7 mouse cellular contexts compared by ENCODE assay signal in the genomic region with DNA sequence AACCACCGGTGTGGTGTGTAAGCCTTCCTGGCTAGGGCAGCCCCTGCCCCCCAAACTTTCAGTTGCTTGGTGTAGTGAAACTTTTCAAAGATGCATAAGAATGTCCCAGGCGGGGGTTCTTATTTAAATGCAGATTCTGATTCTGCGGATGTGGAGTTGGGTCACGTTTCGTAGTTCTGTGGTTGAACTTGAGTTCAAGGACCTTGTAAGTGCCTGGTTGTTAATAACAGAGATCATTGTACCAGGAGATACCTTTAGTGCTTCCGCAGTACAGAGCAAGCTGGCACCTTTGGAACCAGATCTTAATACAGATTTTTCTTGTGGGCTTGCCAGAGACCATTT. TPM values are rescaled to one million over a fixed set of nuclear protein-coding genes. Genes with fewer than 3 reads are reported as not detected.
A peak's percentile ranks its signal among the peaks of the same experiment; 100 is the strongest.
DNase-seq lines count a peak whose midpoint lies in the region; ATAC-seq and TF ChIP-seq lines count a peak whose summit lies in the region.

No protein-coding gene starts in this region.

- peaks cover 3% of the 10 kb centered on the region; the same call in 1 of the 2 replicates for H3K4me1 ChIP-seq in testis, adult 2 months (ENCODE audit: control insufficient read depth, insufficient read depth, low read length)
- peaks cover 8% of the 10 kb centered on the region; the same call in 1 of the 2 replicates for H3K4me1 ChIP-seq in embryonic facial prominence, embryonic 14.5 days (ENCODE audit: control insufficient read depth, insufficient read depth, low read length)
- peaks cover 12% of the 10 kb centered on the region for H3K4me1 ChIP-seq in limb, embryonic 14.5 days (ENCODE audit: control insufficient read depth, insufficient read depth, low read length)
- H3K4me1 ChIP-seq in stomach, embryonic 14.5 days (ENCODE audit: control insufficient read depth, insufficient read depth, low read length), result peaks cover 4% of the 10 kb centered on the region; the same call in 1 of the 2 replicates

- no peak for TF ChIP-seq POLR2A in testis, adult 2 months (IDR thresholded peaks at IDR 0.05; ENCODE audit: control insufficient read depth, low read depth, low read length)
- TF ChIP-seq POLR2A in limb, embryonic 14.5 days (IDR thresholded peaks at IDR 0.05; ENCODE audit: borderline replicate concordance, extremely low read depth, insufficient read depth, insufficient read length), result no peak

- ATAC-seq in embryonic facial prominence, embryonic 14.5 days (ENCODE audit: low read depth), result no peak
- no peak for ATAC-seq in limb, embryonic 14.5 days (ENCODE audit: low FRiP score, low read depth)
- ATAC-seq in stomach, embryonic 14.5 days (ENCODE audit: insufficient number of reproducible peaks, insufficient read depth, low FRiP score, low read depth), result no peak

- H3K27ac ChIP-seq in testis, adult 2 months (ENCODE audit: control insufficient read depth, insufficient read depth, low read depth, low read length), result no peak overlapping the region
- peak overlapping the region; percentile 56; the same call in 1 of the 2 replicates for H3K27ac ChIP-seq in embryonic facial prominence, embryonic 14.5 days (replicated peaks; ENCODE audit: low read depth, low read length)
- no peak overlapping the region for H3K27ac ChIP-seq in limb, embryonic 14.5 days (replicated peaks; ENCODE audit: low read depth, low read length)
- no peak overlapping the region for H3K27ac ChIP-seq in stomach, embryonic 14.5 days (ENCODE audit: low read length)

- no peak for DNase-seq in testis, postnatal 10 days (ENCODE audit: low spot score)
- DNase-seq in embryonic facial prominence, embryonic 14.5 days (ENCODE audit: low spot score), result no peak
- DNase-seq in limb, embryonic 14.5 days (ENCODE audit: low spot score), result no peak
- no peak for DNase-seq in urinary bladder, adult 18-20 months (ENCODE audit: low spot score in 2 of 2)
- DNase-seq in left cerebral cortex, adult 9 months (ENCODE audit: low spot score in 2 of 2), result no peak

- no peaks in the 10 kb centered on the region for H3K9me3 ChIP-seq in embryonic facial prominence, embryonic 14.5 days (ENCODE audit: control insufficient read depth, low read length)
- H3K9me3 ChIP-seq in limb, embryonic 14.5 days (ENCODE audit: control insufficient read depth, low read length), result no peaks in the 10 kb centered on the region
- no peaks in the 10 kb centered on the region for H3K9me3 ChIP-seq in stomach, embryonic 14.5 days (ENCODE audit: control insufficient read depth, low read depth, low read length)

- peak overlapping the region; percentile 82 for H3K9ac ChIP-seq in embryonic facial prominence, embryonic 14.5 days (ENCODE audit: low read depth, low read length)
- H3K9ac ChIP-seq in limb, embryonic 14.5 days (ENCODE audit: low read depth, low read length, severe bottlenecking), result peak overlapping the region; percentile 69
- H3K9ac ChIP-seq in stomach, embryonic 14.5 days (replicated peaks; ENCODE audit: low read depth, low read length), result peak overlapping the region; percentile 58; the same call in 1 of the 2 replicates

- 10% methylated on average over 6 of the region's 6 CpGs for WGBS in embryonic facial prominence, embryonic 14.5 days
- WGBS in limb, embryonic 14.5 days, result 12% methylated on average over 6 of the region's 6 CpGs
- 15% methylated on average over 6 of the region's 6 CpGs for WGBS in stomach, embryonic 14.5 days

- TF ChIP-seq CTCF in testis, adult 2 months (IDR thresholded peaks at IDR 0.05; ENCODE audit: control insufficient read depth, insufficient read depth, insufficient replicate concordance, low read depth, low read length), result no peak

- H3K4me2 ChIP-seq in embryonic facial prominence, embryonic 14.5 days (ENCODE audit: low read depth, low read length), result peak overlapping the region; percentile 80
- H3K4me2 ChIP-seq in limb, embryonic 14.5 days (replicated peaks; ENCODE audit: low read depth, low read length, severe bottlenecking), result peak overlapping the region; percentile 81
- peak overlapping the region; percentile 65 for H3K4me2 ChIP-seq in stomach, embryonic 14.5 days (replicated peaks; ENCODE audit: low read depth, low read length)

- H3K36me3 ChIP-seq in testis, adult 2 months (ENCODE audit: control insufficient read depth, insufficient read depth, low read length), result no peaks in the 10 kb centered on the region
- H3K36me3 ChIP-seq in embryonic facial prominence, embryonic 14.5 days (ENCODE audit: control insufficient read depth, insufficient read depth, low read length), result no peaks in the 10 kb centered on the region
- no peaks in the 10 kb centered on the region for H3K36me3 ChIP-seq in limb, embryonic 14.5 days (ENCODE audit: control insufficient read depth, insufficient read depth, low read length)
- H3K36me3 ChIP-seq in stomach, embryonic 14.5 days (ENCODE audit: control insufficient read depth, insufficient read depth, low read length), result no peaks in the 10 kb centered on the region

- peak overlapping the region; percentile 68 for H3K4me3 ChIP-seq in testis, adult 2 months (ENCODE audit: control insufficient read depth, low read depth, low read length)
- peak overlapping the region; percentile 87 for H3K4me3 ChIP-seq in embryonic facial prominence, embryonic 14.5 days (ENCODE audit: low read depth, low read length)
- H3K4me3 ChIP-seq in limb, embryonic 14.5 days (replicated peaks; ENCODE audit: low read length), result peak overlapping the region; percentile 71
- H3K4me3 ChIP-seq in stomach, embryonic 14.5 days (ENCODE audit: low read depth, low read length), result peak overlapping the region; percentile 82

- H3K27me3 ChIP-seq in testis, adult 2 months (ENCODE audit: control insufficient read depth, insufficient read depth, low read length), result no peaks in the 10 kb centered on the region
- H3K27me3 ChIP-seq in embryonic facial prominence, embryonic 14.5 days (replicated peaks; ENCODE audit: control insufficient read depth, insufficient read depth, low read length), result no peaks in the 10 kb centered on the region
- no peaks in the 10 kb centered on the region for H3K27me3 ChIP-seq in limb, embryonic 14.5 days (ENCODE audit: control insufficient read depth, insufficient read depth, low read length)
- H3K27me3 ChIP-seq in stomach, embryonic 14.5 days (ENCODE audit: control insufficient read depth, insufficient read depth, low read length), result no peaks in the 10 kb centered on the region

RNA-seq across cellular contexts. Expression of gene Acp6, which starts 0.9 kb away (rescaled TPM):
- polyA plus RNA-seq in testis, adult 2 months (2012; rRNA removed), result 10.3 and 10.8 TPM in 2 replicates
- 31.5 and 35.3 TPM in 2 replicates for polyA plus RNA-seq in embryonic facial prominence, embryonic 14.5 days (2014; fragmentation: Nextera tagmentation; extraction: Ambion mirVana)
- 43.3 and 44.5 TPM in 2 replicates for polyA plus RNA-seq in limb, embryonic 14.5 days (2012; rRNA removed)
- polyA plus RNA-seq in limb, embryonic 14.5 days (2014; fragmentation: Nextera tagmentation; extraction: Ambion mirVana), result 38.8 and 39.5 TPM in 2 replicates
- 48.4 and 51.9 TPM in 2 replicates for polyA plus RNA-seq in stomach, embryonic 14.5 days (2014; fragmentation: Nextera tagmentation; extraction: Ambion mirVana)
